Mouse (Mus musculus): ENCODE data around the gene Mef2d. TPM values are rescaled to one million over a fixed set of nuclear protein-coding genes. Genes with fewer than 3 reads are reported as not detected.

Mef2d gene
- 41.5 and 48.1 TPM in 2 replicates for polyA plus RNA-seq (2011; ENCODE audit: insufficient read depth, insufficient read length, low read depth, missing spikeins)

- Histone ChIP-seq H3K36me3 (ENCODE audit: control insufficient read depth, insufficient read depth, low read length, poor library complexity, severe bottlenecking) (no peaks in the 10 kb centered on the region), H3K4me3 (ENCODE audit: low read depth, low read length) (peak within 1 kb of the TSS; percentile 80), H3K27me3 (ENCODE audit: control insufficient read depth, insufficient read depth, low read length, poor library complexity, severe bottlenecking) (no peaks in the 10 kb centered on the region), H3K9ac (ENCODE audit: low read depth, poor library complexity, severe bottlenecking) (peak within 1 kb of the TSS; percentile 85), H3K9me3 (replicated peaks; ENCODE audit: control insufficient read depth, insufficient read depth, low read length, poor library complexity, severe bottlenecking) (no peaks in the 10 kb centered on the region), H3K4me1 (ENCODE audit: control insufficient read depth, insufficient read depth, low read length) (peaks cover 21% of the 10 kb centered on the region), H3K27ac (ENCODE audit: insufficient read depth, low read length) (no peak within 1 kb of the TSS)
- TF ChIP-seq EP300 (IDR thresholded peaks at IDR 0.05; ENCODE audit: insufficient read depth, low read depth, low read length), result no peak
- TF ChIP-seq CTCF (IDR thresholded peaks at IDR 0.05; ENCODE audit: low read depth, low read length), result no peak
- TF ChIP-seq POLR2A (IDR thresholded peaks at IDR 0.05; ENCODE audit: insufficient read depth, low read length), result no peak
Observed at GRCm38 (mm10) chr3:88141787-88142523, at the start of gene Mef2d. TSS of gene Mef2d (plus strand) at chr3:88142372.

GRCm38 (mm10) chr3:88094126-88094525 lies 48.0 kb upstream of the Mef2d start:
- no peak overlapping the region for H3K4me3 ChIP-seq (ENCODE audit: low read depth, low read length)
- no peak overlapping the region for H3K27ac ChIP-seq (ENCODE audit: insufficient read depth, low read length)
- no peaks in the 10 kb centered on the region for H3K27me3 ChIP-seq (ENCODE audit: control insufficient read depth, insufficient read depth, low read length, poor library complexity, severe bottlenecking)
- peaks cover 37% of the 10 kb centered on the region for H3K36me3 ChIP-seq (ENCODE audit: control insufficient read depth, insufficient read depth, low read length, poor library complexity, severe bottlenecking)
- TF ChIP-seq CTCF (IDR thresholded peaks at IDR 0.05; ENCODE audit: low read depth, low read length) (no peak), EP300 (IDR thresholded peaks at IDR 0.05; ENCODE audit: insufficient read depth, low read depth, low read length) (no peak), POLR2A (IDR thresholded peaks at IDR 0.05; ENCODE audit: insufficient read depth, low read length) (no peak)
- no peak overlapping the region for H3K9ac ChIP-seq (ENCODE audit: low read depth, poor library complexity, severe bottlenecking)
- no peaks in the 10 kb centered on the region for H3K4me1 ChIP-seq (ENCODE audit: control insufficient read depth, insufficient read depth, low read length)
- no peaks in the 10 kb centered on the region for H3K9me3 ChIP-seq (replicated peaks; ENCODE audit: control insufficient read depth, insufficient read depth, low read length, poor library complexity, severe bottlenecking)

- H3K4me1 ChIP-seq (ENCODE audit: control insufficient read depth, insufficient read depth, low read length), result no peaks in the 10 kb centered on the region
- no peak overlapping the region for H3K4me3 ChIP-seq (ENCODE audit: low read depth, low read length)
- no peaks in the 10 kb centered on the region for H3K9me3 ChIP-seq (replicated peaks; ENCODE audit: control insufficient read depth, insufficient read depth, low read length, poor library complexity, severe bottlenecking)
- TF ChIP-seq CTCF (IDR thresholded peaks at IDR 0.05; ENCODE audit: low read depth, low read length) (no peak), POLR2A (IDR thresholded peaks at IDR 0.05; ENCODE audit: insufficient read depth, low read length) (no peak), EP300 (IDR thresholded peaks at IDR 0.05; ENCODE audit: insufficient read depth, low read depth, low read length) (no peak)
- H3K27me3 ChIP-seq (ENCODE audit: control insufficient read depth, insufficient read depth, low read length, poor library complexity, severe bottlenecking), result no peaks in the 10 kb centered on the region
- H3K36me3 ChIP-seq (ENCODE audit: control insufficient read depth, insufficient read depth, low read length, poor library complexity, severe bottlenecking), result peaks cover 29% of the 10 kb centered on the region
- no peak overlapping the region for H3K9ac ChIP-seq (ENCODE audit: low read depth, poor library complexity, severe bottlenecking)
- H3K27ac ChIP-seq (ENCODE audit: insufficient read depth, low read length), result no peak overlapping the region
Observed at GRCm38 (mm10) chr3:88097666-88098065, 44.5 kb upstream of the Mef2d start.

GRCm38 (mm10) chr3:88100251-88100650 lies 41.9 kb upstream of the Mef2d start:
- H3K4me3 ChIP-seq (ENCODE audit: low read depth, low read length), result no peak overlapping the region
- no peaks in the 10 kb centered on the region for H3K4me1 ChIP-seq (ENCODE audit: control insufficient read depth, insufficient read depth, low read length)
- no peak overlapping the region for H3K27ac ChIP-seq (ENCODE audit: insufficient read depth, low read length)
- H3K27me3 ChIP-seq (ENCODE audit: control insufficient read depth, insufficient read depth, low read length, poor library complexity, severe bottlenecking), result no peaks in the 10 kb centered on the region
- TF ChIP-seq EP300 (IDR thresholded peaks at IDR 0.05; ENCODE audit: insufficient read depth, low read depth, low read length) (no peak), CTCF (IDR thresholded peaks at IDR 0.05; ENCODE audit: low read depth, low read length) (no peak), POLR2A (IDR thresholded peaks at IDR 0.05; ENCODE audit: insufficient read depth, low read length) (no peak)
- peaks cover 36% of the 10 kb centered on the region for H3K36me3 ChIP-seq (ENCODE audit: control insufficient read depth, insufficient read depth, low read length, poor library complexity, severe bottlenecking)
- no peak overlapping the region for H3K9ac ChIP-seq (ENCODE audit: low read depth, poor library complexity, severe bottlenecking)
- H3K9me3 ChIP-seq (replicated peaks; ENCODE audit: control insufficient read depth, insufficient read depth, low read length, poor library complexity, severe bottlenecking), result no peaks in the 10 kb centered on the region

GRCm38 (mm10) chr3:88101736-88102135 lies 40.4 kb upstream of the Mef2d start:
- H3K9me3 ChIP-seq (replicated peaks; ENCODE audit: control insufficient read depth, insufficient read depth, low read length, poor library complexity, severe bottlenecking), result no peaks in the 10 kb centered on the region
- TF ChIP-seq POLR2A (IDR thresholded peaks at IDR 0.05; ENCODE audit: insufficient read depth, low read length), result no peak
- TF ChIP-seq EP300 (IDR thresholded peaks at IDR 0.05; ENCODE audit: insufficient read depth, low read depth, low read length), result no peak
- no peak for TF ChIP-seq CTCF (IDR thresholded peaks at IDR 0.05; ENCODE audit: low read depth, low read length)
- H3K27ac ChIP-seq (ENCODE audit: insufficient read depth, low read length), result no peak overlapping the region
- H3K4me1 ChIP-seq (ENCODE audit: control insufficient read depth, insufficient read depth, low read length), result no peaks in the 10 kb centered on the region
- no peaks in the 10 kb centered on the region for H3K27me3 ChIP-seq (ENCODE audit: control insufficient read depth, insufficient read depth, low read length, poor library complexity, severe bottlenecking)
- peaks cover 38% of the 10 kb centered on the region for H3K36me3 ChIP-seq (ENCODE audit: control insufficient read depth, insufficient read depth, low read length, poor library complexity, severe bottlenecking)
- H3K4me3 ChIP-seq (ENCODE audit: low read depth, low read length), result no peak overlapping the region
- H3K9ac ChIP-seq (ENCODE audit: low read depth, poor library complexity, severe bottlenecking), result no peak overlapping the region

GRCm38 (mm10) chr3:88102196-88102595 lies 40.0 kb upstream of the Mef2d start:
- H3K9me3 ChIP-seq (replicated peaks; ENCODE audit: control insufficient read depth, insufficient read depth, low read length, poor library complexity, severe bottlenecking), result no peaks in the 10 kb centered on the region
- TF ChIP-seq EP300 (IDR thresholded peaks at IDR 0.05; ENCODE audit: insufficient read depth, low read depth, low read length), result no peak
- H3K36me3 ChIP-seq (ENCODE audit: control insufficient read depth, insufficient read depth, low read length, poor library complexity, severe bottlenecking), result peaks cover 34% of the 10 kb centered on the region
- H3K27ac ChIP-seq (ENCODE audit: insufficient read depth, low read length), result no peak overlapping the region
- no peaks in the 10 kb centered on the region for H3K27me3 ChIP-seq (ENCODE audit: control insufficient read depth, insufficient read depth, low read length, poor library complexity, severe bottlenecking)
- no peak overlapping the region for H3K9ac ChIP-seq (ENCODE audit: low read depth, poor library complexity, severe bottlenecking)
- no peak overlapping the region for H3K4me3 ChIP-seq (ENCODE audit: low read depth, low read length)
- H3K4me1 ChIP-seq (ENCODE audit: control insufficient read depth, insufficient read depth, low read length), result no peaks in the 10 kb centered on the region

Data from ES-Bruce4 (cell line).